Mouse (Mus musculus) liver, embryonic 11.5 days (tissue): ENCODE results near the gene 4921509C19Rik. TPM values are rescaled to one million over a fixed set of nuclear protein-coding genes. Genes with fewer than 3 reads are reported as not detected.
"Not testable (repeated sequence)": the region's sequence is repeated elsewhere in the genome, so short reads cannot be mapped to it uniquely, and the experiment has no call there.

Source experiments
- ATAC-seq: fragments of 200-750 bp; cut with Nextera tagmentation; replicated peaks from 2 replicates; pipeline ENCODE4 v1.8.0; 2017; ENCODE audit warnings: moderate number of reproducible peaks, mild to moderate bottlenecking, moderate TSS enrichment, moderate library complexity; ENCODE audit not compliant: low FRiP score
- DNase-seq: peaks from one replicate; pipeline ENCODE4 v3.0.0-alpha.2; 2017; ENCODE audit warnings: low spot score
- H3K27ac ChIP-seq: fragments of 300-500 bp; sonication (generic); 2 replicates; pipeline ENCODE4 v1.5.1; 2014; ENCODE audit warnings: mild to moderate bottlenecking, low read depth, low read length, control low read depth
- H3K27me3 ChIP-seq: fragments of 300-500 bp; sonication (generic); replicated peaks from 2 replicates; pipeline ENCODE4 v1.6.1; 2014; ENCODE audit warnings: low read length, mixed read lengths; ENCODE audit not compliant: control insufficient read depth, insufficient read depth
- H3K36me3 ChIP-seq: fragments of 300-500 bp; sonication (generic); 2 replicates; pipeline ENCODE4 v1.6.1; 2014; ENCODE audit warnings: mild to moderate bottlenecking, low read length, moderate library complexity, mixed read lengths; ENCODE audit not compliant: control insufficient read depth, insufficient read depth
- H3K4me1 ChIP-seq: fragments of 300-500 bp; sonication (generic); replicated peaks from 2 replicates; pipeline ENCODE4 v1.6.1; 2014; ENCODE audit warnings: low read length, mixed read lengths; ENCODE audit not compliant: control insufficient read depth, insufficient read depth
- H3K4me2 ChIP-seq: fragments of 300-500 bp; sonication (generic); 2 replicates; pipeline ENCODE4 v1.6.1; 2014; ENCODE audit warnings: mild to moderate bottlenecking, control low read depth, moderate library complexity
- H3K4me3 ChIP-seq: fragments of 300-500 bp; sonication (generic); 2 replicates; pipeline ENCODE4 v1.5.1; 2014; ENCODE audit warnings: low read depth, low read length, control low read depth
- H3K9ac ChIP-seq: fragments of 300-500 bp; sonication (generic); 2 replicates; pipeline ENCODE4 v1.6.1; 2014; ENCODE audit warnings: low read depth, low read length, control low read depth
- H3K9me3 ChIP-seq: fragments of 300-500 bp; sonication (generic); 2 replicates; pipeline ENCODE4 v1.6.1; 2016; ENCODE audit warnings: low read length, inconsistent platforms, mixed read lengths; ENCODE audit not compliant: control insufficient read depth
- WGBS: fragments of 180-500 bp; shearing (Covaris S2); extraction: QIAGEN DNeasy Blood & Tissue Kit; methylation state at CpG from one replicate; pipeline ENCODE4 v1.1.7; 2014; 5-methylcytosine and 5-hydroxymethylcytosine counted together
- polyA plus RNA-seq: library from polyadenylated mRNA; unstranded; fragments of >200 nt; fragmentation: Nextera tagmentation; extraction: Ambion mirVana; gene quantifications from 2 replicates; pipeline ENCODE4 v1.2.1, GENCODE M21; 2014

Gene 4921509C19Rik
- not detected in 2 replicates for polyA plus RNA-seq

GRCm38 (mm10) chr2:151476053-151476452, at the start of gene 4921509C19Rik:
Gene 4921509C19Rik (minus strand): TSS chr2:151476153.
- not testable (repeated sequence) for H3K9ac ChIP-seq, ATAC-seq, DNase-seq, H3K27me3 ChIP-seq, H3K4me1 ChIP-seq, H3K4me3 ChIP-seq, H3K36me3 ChIP-seq, H3K27ac ChIP-seq, H3K4me2 ChIP-seq, H3K9me3 ChIP-seq
- 80% methylated on average over 4 of the region's 5 CpGs for WGBS

DNA sequence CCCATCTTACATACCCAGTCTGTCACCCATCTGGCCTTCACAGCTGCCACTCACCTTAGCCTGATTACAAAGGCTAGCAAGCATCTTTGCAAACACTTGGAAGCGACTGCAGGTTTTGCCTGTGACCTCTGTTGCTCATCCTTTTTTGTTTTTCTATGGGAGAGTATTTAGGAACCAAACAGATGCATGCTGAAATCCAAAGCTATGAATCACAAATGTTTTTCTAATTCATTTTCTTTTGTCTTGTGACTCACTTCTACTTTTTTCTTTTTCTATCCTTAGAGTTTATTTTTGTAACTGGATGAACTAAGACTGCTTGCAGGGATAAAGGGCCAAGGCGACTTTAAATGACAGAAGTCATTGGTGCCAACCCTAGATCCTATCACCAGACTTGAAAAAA, 49.6 kb upstream of the 4921509C19Rik start:
- ATAC-seq = no peak
- H3K4me2 ChIP-seq = no peak overlapping the region
- H3K27me3 ChIP-seq = peaks cover 3% of the 10 kb centered on the region
- H3K27ac ChIP-seq = no peak overlapping the region
- no peak overlapping the region for H3K9ac ChIP-seq
- no peaks in the 10 kb centered on the region for H3K36me3 ChIP-seq
- no peak overlapping the region for H3K4me3 ChIP-seq
- WGBS = 65% methylated on average over 2 of the region's 2 CpGs
- no peak for DNase-seq
- peaks cover 14% of the 10 kb centered on the region; the same call in 1 of the 2 replicates for H3K4me1 ChIP-seq
- no peaks in the 10 kb centered on the region for H3K9me3 ChIP-seq

GRCm38 (mm10) chr2:151524324-151525041, 48.5 kb upstream of the 4921509C19Rik start:
- peak; percentile 69 for ATAC-seq
- Histone ChIP-seq H3K27me3 (peaks cover 3% of the 10 kb centered on the region), H3K27ac (no peak overlapping the region), H3K4me3 (no peak overlapping the region), H3K36me3 (no peaks in the 10 kb centered on the region), H3K9me3 (no peaks in the 10 kb centered on the region), H3K4me2 (no peak overlapping the region), H3K4me1 (peaks cover 8% of the 10 kb centered on the region; the same call in 1 of the 2 replicates), H3K9ac (no peak overlapping the region)
- no peak for DNase-seq
- WGBS = 20% methylated on average over 4 of the region's 4 CpGs

DNA sequence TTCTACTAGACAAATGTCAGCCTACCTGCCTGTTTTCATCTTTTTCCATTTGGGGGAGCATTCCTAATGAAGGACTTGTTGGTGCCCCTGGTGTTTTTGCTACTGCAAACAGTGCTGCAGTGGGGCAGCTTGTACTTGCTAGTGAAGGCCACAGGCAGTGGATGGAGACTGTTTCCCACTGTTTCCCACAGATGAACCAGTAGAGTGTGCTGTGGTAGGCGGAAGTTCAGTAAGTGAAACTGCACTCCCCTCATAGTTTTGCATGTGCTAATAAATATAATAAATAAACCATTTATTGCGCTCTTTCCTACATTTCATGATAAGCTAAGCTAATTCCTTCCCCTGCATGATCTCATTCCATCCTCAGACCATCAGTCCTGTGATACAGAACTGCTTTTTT, 43.0 kb upstream of the 4921509C19Rik start:
- H3K9me3 ChIP-seq = no peaks in the 10 kb centered on the region
- H3K27ac ChIP-seq = no peak overlapping the region
- peaks cover 8% of the 10 kb centered on the region; the same call in 1 of the 2 replicates for H3K36me3 ChIP-seq
- H3K4me3 ChIP-seq = no peak overlapping the region
- H3K27me3 ChIP-seq = no peaks in the 10 kb centered on the region
- ATAC-seq = no peak
- H3K9ac ChIP-seq = no peak overlapping the region
- DNase-seq = no peak
- WGBS = 87% methylated on average over 2 of the region's 2 CpGs
- peaks cover under 1% of the 10 kb centered on the region; the same call in 1 of the 2 replicates for H3K4me1 ChIP-seq
- no peak overlapping the region for H3K4me2 ChIP-seq

- Histone ChIP-seq H3K4me3 (no peak overlapping the region), H3K9ac (no peak overlapping the region), H3K36me3 (peaks cover 34% of the 10 kb centered on the region), H3K27me3 (no peaks in the 10 kb centered on the region), H3K9me3 (no peaks in the 10 kb centered on the region), H3K4me2 (no peak overlapping the region), H3K4me1 (no peaks in the 10 kb centered on the region), H3K27ac (no peak overlapping the region)
- DNase-seq = no peak
- no peak for ATAC-seq
- 81% methylated on average over 3 of the region's 3 CpGs for WGBS
Measured at GRCm38 (mm10) chr2:151513525-151514285, 37.8 kb upstream of the 4921509C19Rik start.

DNA sequence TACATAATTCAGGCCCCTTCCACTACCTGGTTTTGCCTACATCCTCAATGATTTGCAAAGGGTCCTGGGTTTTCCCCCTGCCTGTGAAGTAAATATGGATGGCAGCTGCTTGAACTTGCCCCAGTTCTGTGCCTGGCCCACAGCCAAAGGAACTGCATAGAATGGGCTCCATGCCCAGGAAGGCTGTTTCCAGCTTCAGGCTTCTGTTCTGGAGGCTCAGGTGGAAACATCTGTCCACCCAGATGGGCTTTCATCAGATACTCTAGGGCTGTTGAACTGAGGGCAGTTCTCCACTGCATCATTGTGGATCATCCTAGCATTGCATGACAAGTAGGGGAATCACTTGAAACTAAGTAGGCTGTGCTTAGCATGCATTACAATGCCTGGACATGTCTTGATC, 36.2 kb upstream of the 4921509C19Rik start:
- Histone ChIP-seq H3K27ac (no peak overlapping the region), H3K9me3 (no peaks in the 10 kb centered on the region), H3K36me3 (peaks cover 38% of the 10 kb centered on the region), H3K4me2 (no peak overlapping the region), H3K4me1 (no peaks in the 10 kb centered on the region), H3K9ac (no peak overlapping the region), H3K27me3 (no peaks in the 10 kb centered on the region), H3K4me3 (no peak overlapping the region)
- ATAC-seq = no peak
- no peak for DNase-seq

DNA sequence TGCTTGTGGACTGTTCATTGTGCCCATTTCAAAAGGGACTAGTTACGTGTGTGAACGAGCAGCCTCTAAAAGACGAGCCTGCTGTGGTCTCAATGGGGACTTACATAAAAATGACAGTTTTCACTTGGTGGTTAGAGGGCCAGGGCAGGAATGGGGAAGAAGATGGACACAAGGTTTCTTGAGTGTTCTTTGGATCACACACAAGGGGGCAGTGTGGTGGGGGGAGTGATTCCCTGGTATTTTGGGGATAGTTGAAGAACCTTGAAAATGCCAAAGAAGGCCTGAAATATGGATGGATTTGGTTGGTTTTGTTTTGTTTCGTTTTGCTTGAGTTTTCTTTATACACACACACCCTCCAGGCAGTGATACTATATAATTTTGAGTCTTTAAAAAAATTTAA, 28.3 kb upstream of the 4921509C19Rik start:
- 82% methylated on average over 4 of the region's 4 CpGs for WGBS
- Histone ChIP-seq H3K36me3 (peaks cover 38% of the 10 kb centered on the region), H3K4me3 (no peak overlapping the region), H3K4me2 (no peak overlapping the region), H3K4me1 (peaks cover 10% of the 10 kb centered on the region; the same call in 1 of the 2 replicates), H3K9me3 (no peaks in the 10 kb centered on the region), H3K27ac (no peak overlapping the region), H3K27me3 (no peaks in the 10 kb centered on the region), H3K9ac (no peak overlapping the region)
- ATAC-seq (no peak), DNase-seq (no peak)

DNA sequence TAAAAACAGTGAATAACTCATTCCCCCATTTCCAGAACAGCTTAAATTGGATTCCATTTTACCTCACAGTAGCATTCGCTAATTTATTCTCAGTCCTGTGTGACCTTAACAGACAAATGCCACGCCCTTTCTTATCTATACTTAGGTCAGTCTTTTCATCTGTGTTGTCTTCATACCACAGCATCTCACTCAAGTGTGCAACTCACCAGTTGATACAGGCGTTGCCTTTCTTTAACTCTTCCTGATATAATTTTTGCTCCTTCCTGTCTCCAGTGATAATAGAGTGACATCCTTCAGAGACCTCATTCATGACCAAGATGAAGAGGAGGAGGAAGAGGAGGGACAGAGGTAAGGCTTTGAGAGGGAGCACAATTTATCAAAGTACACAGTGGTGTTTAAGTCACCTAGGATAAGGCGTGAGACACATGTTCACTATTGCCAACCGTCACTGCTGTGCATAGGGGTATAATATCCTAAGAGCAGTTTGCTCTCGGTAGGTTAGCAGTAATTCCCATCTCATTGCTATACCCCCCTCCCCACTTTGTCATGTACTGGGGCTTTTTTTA, 24.6 kb upstream of the 4921509C19Rik start:
- H3K9me3 ChIP-seq = no peaks in the 10 kb centered on the region
- peaks cover 27% of the 10 kb centered on the region for H3K36me3 ChIP-seq
- DNase-seq (no peak), ATAC-seq (peak; percentile 72)
- peaks cover 11% of the 10 kb centered on the region; the same call in 1 of the 2 replicates for H3K4me1 ChIP-seq
- no peaks in the 10 kb centered on the region for H3K27me3 ChIP-seq
- no peak overlapping the region for H3K4me2 ChIP-seq
- WGBS = 69% methylated on average over 6 of the region's 6 CpGs
- no peak overlapping the region for H3K4me3 ChIP-seq
- H3K27ac ChIP-seq = no peak overlapping the region
- H3K9ac ChIP-seq = no peak overlapping the region
